Mouse (Mus musculus) ES-CJ7 (cell line): ENCODE data around the gene Cwf19l1.

Source experiments
- DNase-seq: peaks from one replicate; pipeline ENCODE4 v3.0.0; 2011; ENCODE audit warnings: low read depth, low spot score

Cwf19l1 gene

GRCm38 (mm10) chr19:44117793-44118192 lies 17.9 kb downstream of the Cwf19l1 start:
- DNase-seq: no peak

GRCm38 (mm10) chr19:44111706-44112105 lies 24.0 kb downstream of the Cwf19l1 start:
- peak; percentile 68 for DNase-seq

- no peak for DNase-seq
Observed at GRCm38 (mm10) chr19:44110356-44110755, 25.3 kb downstream of the Cwf19l1 start.

- DNase-seq: no peak
Observed at GRCm38 (mm10) chr19:44108996-44109395, 26.7 kb downstream of the Cwf19l1 start.

GRCm38 (mm10) chr19:44107661-44108521 lies 27.8 kb downstream of the Cwf19l1 start:
- DNase-seq: no peak

- DNase-seq: peak; percentile 92
Observed at GRCm38 (mm10) chr19:44106831-44107660, 28.6 kb downstream of the Cwf19l1 start, which contains the start of gene Chuk. Gene Chuk (minus strand): TSS chr19:44107480.

- no peak for DNase-seq
Observed at GRCm38 (mm10) chr19:44104393-44104792, 31.3 kb downstream of the Cwf19l1 start.

- DNase-seq: no peak
Observed at GRCm38 (mm10) chr19:44103001-44103400, 32.7 kb downstream of the Cwf19l1 start.

GRCm38 (mm10) chr19:44100840-44101239 lies 34.8 kb downstream of the Cwf19l1 start:
- DNase-seq: no peak

- no peak for DNase-seq
Observed at GRCm38 (mm10) chr19:44086278-44086677, 49.4 kb downstream of the Cwf19l1 start.

- DNase-seq: no peak
Observed at GRCm38 (mm10) chr19:44080920-44081319, 54.8 kb downstream of the Cwf19l1 start.

- DNase-seq: no peak
Observed at GRCm38 (mm10) chr19:44080023-44080422, 55.7 kb downstream of the Cwf19l1 start.

- no peak for DNase-seq
Observed at GRCm38 (mm10) chr19:44077024-44077423, 58.7 kb downstream of the Cwf19l1 start.

GRCm38 (mm10) chr19:44076457-44076856 lies 59.2 kb downstream of the Cwf19l1 start:
- no peak for DNase-seq

- DNase-seq: peak; percentile 42
Observed at GRCm38 (mm10) chr19:44074986-44075385, 60.7 kb downstream of the Cwf19l1 start.

- no peak for DNase-seq
Observed at GRCm38 (mm10) chr19:44071166-44071565, 64.5 kb downstream of the Cwf19l1 start.

GRCm38 (mm10) chr19:44069914-44070232 lies 65.8 kb downstream of the Cwf19l1 start:
- DNase-seq: no peak

- DNase-seq: peak; percentile 77
Observed at GRCm38 (mm10) chr19:44069121-44069913, 66.4 kb downstream of the Cwf19l1 start, which contains the start of gene Erlin1. Gene Erlin1 (minus strand): TSS chr19:44069785.

- no peak for DNase-seq
Observed at GRCm38 (mm10) chr19:44068232-44068631, 67.4 kb downstream of the Cwf19l1 start.

- DNase-seq: no peak
Observed at GRCm38 (mm10) chr19:44067323-44068049, 68.2 kb downstream of the Cwf19l1 start.

- no peak for DNase-seq
Observed at GRCm38 (mm10) chr19:44064734-44065133, 70.9 kb downstream of the Cwf19l1 start.
